Mouse (Mus musculus): Measurements from ENCODE around the gene Bcl9. TPM values are rescaled to one million over a fixed set of nuclear protein-coding genes. Genes with fewer than 3 reads are reported as not detected.

The Bcl9 gene
- polyA plus RNA-seq, 1 experiment: 7.3 TPM

- Histone ChIP-seq H3K27ac (replicated peaks; ENCODE audit: low read depth, low read length) (no peak overlapping the region), H3K4me1 (ENCODE audit: control insufficient read depth, insufficient read depth, insufficient read length, low read length) (no peaks in the 10 kb centered on the region), H3K4me3 (ENCODE audit: insufficient read depth, low read depth, low read length) (no peak overlapping the region)
These were observed 31.9 kb downstream of the Bcl9 start for GRCm38 (mm10) chr3:97265667-97266415.

- H3K4me1 ChIP-seq (ENCODE audit: control insufficient read depth, insufficient read depth, insufficient read length, low read length): no peaks in the 10 kb centered on the region
- no peak overlapping the region for H3K27ac ChIP-seq (replicated peaks; ENCODE audit: low read depth, low read length)
These were observed 35.5 kb downstream of the Bcl9 start for GRCm38 (mm10) chr3:97262235-97262634.

GRCm38 (mm10) chr3:97255706-97256339, 41.9 kb downstream of the Bcl9 start:
- Histone ChIP-seq H3K4me3 (ENCODE audit: insufficient read depth, low read depth, low read length) (no peak overlapping the region), H3K4me1 (ENCODE audit: control insufficient read depth, insufficient read depth, insufficient read length, low read length) (no peaks in the 10 kb centered on the region), H3K27ac (replicated peaks; ENCODE audit: low read depth, low read length) (no peak overlapping the region)

More at GRCm38 (mm10) chr3:97262235-97262634, 35.5 kb downstream of the Bcl9 start:
- no peak overlapping the region for H3K4me3 ChIP-seq (ENCODE audit: insufficient read depth, low read depth, low read length)

- Histone ChIP-seq H3K4me3 (ENCODE audit: insufficient read depth, low read depth, low read length) (no peak overlapping the region), H3K4me1 (ENCODE audit: control insufficient read depth, insufficient read depth, insufficient read length, low read length) (no peaks in the 10 kb centered on the region), H3K27ac (replicated peaks; ENCODE audit: low read depth, low read length) (no peak overlapping the region)
These were observed 42.8 kb downstream of the Bcl9 start for GRCm38 (mm10) chr3:97254861-97255465.

- no peak overlapping the region for H3K27ac ChIP-seq (replicated peaks; ENCODE audit: low read depth, low read length)
- no peak overlapping the region for H3K4me3 ChIP-seq (ENCODE audit: insufficient read depth, low read depth, low read length)
- no peaks in the 10 kb centered on the region for H3K4me1 ChIP-seq (ENCODE audit: control insufficient read depth, insufficient read depth, insufficient read length, low read length)
These were observed 43.7 kb downstream of the Bcl9 start for GRCm38 (mm10) chr3:97253823-97254600.

GRCm38 (mm10) chr3:97252896-97253295, 44.8 kb downstream of the Bcl9 start:
- Histone ChIP-seq H3K4me3 (ENCODE audit: insufficient read depth, low read depth, low read length) (no peak overlapping the region), H3K4me1 (ENCODE audit: control insufficient read depth, insufficient read depth, insufficient read length, low read length) (no peaks in the 10 kb centered on the region), H3K27ac (replicated peaks; ENCODE audit: low read depth, low read length) (no peak overlapping the region)

- no peak overlapping the region for H3K4me3 ChIP-seq (ENCODE audit: insufficient read depth, low read depth, low read length)
- H3K4me1 ChIP-seq (ENCODE audit: control insufficient read depth, insufficient read depth, insufficient read length, low read length): no peaks in the 10 kb centered on the region
- no peak overlapping the region for H3K27ac ChIP-seq (replicated peaks; ENCODE audit: low read depth, low read length)
These were observed 55.0 kb downstream of the Bcl9 start for GRCm38 (mm10) chr3:97242629-97243167.

- H3K4me3 ChIP-seq (ENCODE audit: insufficient read depth, low read depth, low read length): no peak overlapping the region
- no peaks in the 10 kb centered on the region for H3K4me1 ChIP-seq (ENCODE audit: control insufficient read depth, insufficient read depth, insufficient read length, low read length)
- H3K27ac ChIP-seq (replicated peaks; ENCODE audit: low read depth, low read length): no peak overlapping the region
These were observed 55.9 kb downstream of the Bcl9 start for GRCm38 (mm10) chr3:97241826-97242225.

GRCm38 (mm10) chr3:97239793-97240192, 57.9 kb downstream of the Bcl9 start:
- Histone ChIP-seq H3K27ac (replicated peaks; ENCODE audit: low read depth, low read length) (no peak overlapping the region), H3K4me3 (ENCODE audit: insufficient read depth, low read depth, low read length) (no peak overlapping the region), H3K4me1 (ENCODE audit: control insufficient read depth, insufficient read depth, insufficient read length, low read length) (no peaks in the 10 kb centered on the region)

GRCm38 (mm10) chr3:97239316-97239715, 58.4 kb downstream of the Bcl9 start:
- H3K27ac ChIP-seq (replicated peaks; ENCODE audit: low read depth, low read length): no peak overlapping the region
- no peaks in the 10 kb centered on the region for H3K4me1 ChIP-seq (ENCODE audit: control insufficient read depth, insufficient read depth, insufficient read length, low read length)
- no peak overlapping the region for H3K4me3 ChIP-seq (ENCODE audit: insufficient read depth, low read depth, low read length)

GRCm38 (mm10) chr3:97238521-97238920, 59.2 kb downstream of the Bcl9 start:
- no peak overlapping the region for H3K4me3 ChIP-seq (ENCODE audit: insufficient read depth, low read depth, low read length)
- H3K27ac ChIP-seq (replicated peaks; ENCODE audit: low read depth, low read length): no peak overlapping the region
- H3K4me1 ChIP-seq (ENCODE audit: control insufficient read depth, insufficient read depth, insufficient read length, low read length): no peaks in the 10 kb centered on the region

- H3K4me1 ChIP-seq (ENCODE audit: control insufficient read depth, insufficient read depth, insufficient read length, low read length): no peaks in the 10 kb centered on the region
- H3K4me3 ChIP-seq (ENCODE audit: insufficient read depth, low read depth, low read length): no peak overlapping the region
- H3K27ac ChIP-seq (replicated peaks; ENCODE audit: low read depth, low read length): no peak overlapping the region
These were observed 60.3 kb downstream of the Bcl9 start for GRCm38 (mm10) chr3:97237403-97237802.

GRCm38 (mm10) chr3:97234797-97235196, 62.9 kb downstream of the Bcl9 start:
- Histone ChIP-seq H3K4me1 (ENCODE audit: control insufficient read depth, insufficient read depth, insufficient read length, low read length) (no peaks in the 10 kb centered on the region), H3K27ac (replicated peaks; ENCODE audit: low read depth, low read length) (no peak overlapping the region), H3K4me3 (ENCODE audit: insufficient read depth, low read depth, low read length) (no peak overlapping the region)

- H3K27ac ChIP-seq (replicated peaks; ENCODE audit: low read depth, low read length): no peak overlapping the region
- H3K4me1 ChIP-seq (ENCODE audit: control insufficient read depth, insufficient read depth, insufficient read length, low read length): no peaks in the 10 kb centered on the region
- no peak overlapping the region for H3K4me3 ChIP-seq (ENCODE audit: insufficient read depth, low read depth, low read length)
These were observed 65.4 kb downstream of the Bcl9 start for GRCm38 (mm10) chr3:97232328-97232727.

GRCm38 (mm10) chr3:97231857-97232256, 65.9 kb downstream of the Bcl9 start:
- H3K4me1 ChIP-seq (ENCODE audit: control insufficient read depth, insufficient read depth, insufficient read length, low read length): no peaks in the 10 kb centered on the region
- no peak overlapping the region for H3K4me3 ChIP-seq (ENCODE audit: insufficient read depth, low read depth, low read length)
- H3K27ac ChIP-seq (replicated peaks; ENCODE audit: low read depth, low read length): no peak overlapping the region
